Mouse (Mus musculus) telencephalon, adult 2 months (tissue): ENCODE measurements around the gene Tmem220.

ENCODE experiments used
- DNase-seq: peaks from one replicate; pipeline ENCODE4 v3.0.0-alpha.2; 2011; ENCODE audit warnings: low read depth, low spot score

Tmem220 gene

GRCm38 (mm10) chr11:67054754-67055365, 29.9 kb downstream of the Tmem220 start:
- DNase-seq, result no peak

GRCm38 (mm10) chr11:67061311-67061710, 36.4 kb downstream of the Tmem220 start:
- peak; percentile 53 for DNase-seq

- peak; percentile 54 for DNase-seq
Observed at GRCm38 (mm10) chr11:67062726-67063125, 37.8 kb downstream of the Tmem220 start.

GRCm38 (mm10) chr11:67067741-67068140, 42.8 kb downstream of the Tmem220 start:
- no peak for DNase-seq

- no peak for DNase-seq
Observed at GRCm38 (mm10) chr11:67072615-67073130, 47.7 kb downstream of the Tmem220 start.

- no peak for DNase-seq
Observed at GRCm38 (mm10) chr11:67075036-67075435, 50.1 kb downstream of the Tmem220 start.

- DNase-seq, result no peak
Observed at GRCm38 (mm10) chr11:67076781-67077180, 51.8 kb downstream of the Tmem220 start.

GRCm38 (mm10) chr11:67077435-67077834, 52.5 kb downstream of the Tmem220 start:
- DNase-seq, result no peak

GRCm38 (mm10) chr11:67078000-67078399, 53.0 kb downstream of the Tmem220 start, which contains the start of gene Myh3:
TSS of gene Myh3 (plus strand) at chr11:67078300.
- DNase-seq, result no peak

- no peak for DNase-seq
Observed at GRCm38 (mm10) chr11:67078888-67079287, 53.9 kb downstream of the Tmem220 start.

GRCm38 (mm10) chr11:67079740-67080139, 54.8 kb downstream of the Tmem220 start:
- no peak for DNase-seq

- no peak for DNase-seq
Observed at GRCm38 (mm10) chr11:67080168-67080567, 55.2 kb downstream of the Tmem220 start.

- no peak for DNase-seq
Observed at GRCm38 (mm10) chr11:67081125-67081649, 56.2 kb downstream of the Tmem220 start.

GRCm38 (mm10) chr11:67082188-67082587, 57.2 kb downstream of the Tmem220 start:
- DNase-seq, result no peak

- no peak for DNase-seq
Observed at GRCm38 (mm10) chr11:67082793-67083192, 57.8 kb downstream of the Tmem220 start.

- no peak for DNase-seq
Observed at GRCm38 (mm10) chr11:67083239-67083638, 58.3 kb downstream of the Tmem220 start.

- DNase-seq, result no peak
Observed at GRCm38 (mm10) chr11:67083712-67084340, 58.9 kb downstream of the Tmem220 start.
